Mouse (Mus musculus) thymus, adult 2 months (tissue): ENCODE measurements around the gene Heatr5a.

Experiments
- CTCF ChIP-seq: fragments of 200-500 bp; IDR thresholded peaks from 2 replicates; pipeline ENCODE4 v1.5.1; 2012; ENCODE audit warnings: mild to moderate bottlenecking, control low read depth, low read length, moderate library complexity, borderline replicate concordance; ENCODE audit not compliant: control insufficient read depth, poor library complexity, insufficient read depth; ENCODE audit errors: extremely low read depth
- POLR2A ChIP-seq: fragments of 200-500 bp; IDR thresholded peaks from 2 replicates; pipeline ENCODE4 v1.6.1; 2012; ENCODE audit warnings: mild to moderate bottlenecking, low read length, control low read depth, moderate library complexity; ENCODE audit not compliant: control insufficient read depth, poor library complexity, insufficient read depth; ENCODE audit errors: extremely low read depth

GRCm38 (mm10) chr12:51907543-51907942 lies 63.6 kb downstream of the Heatr5a start:
- no peak for TF ChIP-seq POLR2A
- no peak for TF ChIP-seq CTCF
